Comparison of ENCODE assay signal across 8 mouse cellular contexts in the genomic region with DNA sequence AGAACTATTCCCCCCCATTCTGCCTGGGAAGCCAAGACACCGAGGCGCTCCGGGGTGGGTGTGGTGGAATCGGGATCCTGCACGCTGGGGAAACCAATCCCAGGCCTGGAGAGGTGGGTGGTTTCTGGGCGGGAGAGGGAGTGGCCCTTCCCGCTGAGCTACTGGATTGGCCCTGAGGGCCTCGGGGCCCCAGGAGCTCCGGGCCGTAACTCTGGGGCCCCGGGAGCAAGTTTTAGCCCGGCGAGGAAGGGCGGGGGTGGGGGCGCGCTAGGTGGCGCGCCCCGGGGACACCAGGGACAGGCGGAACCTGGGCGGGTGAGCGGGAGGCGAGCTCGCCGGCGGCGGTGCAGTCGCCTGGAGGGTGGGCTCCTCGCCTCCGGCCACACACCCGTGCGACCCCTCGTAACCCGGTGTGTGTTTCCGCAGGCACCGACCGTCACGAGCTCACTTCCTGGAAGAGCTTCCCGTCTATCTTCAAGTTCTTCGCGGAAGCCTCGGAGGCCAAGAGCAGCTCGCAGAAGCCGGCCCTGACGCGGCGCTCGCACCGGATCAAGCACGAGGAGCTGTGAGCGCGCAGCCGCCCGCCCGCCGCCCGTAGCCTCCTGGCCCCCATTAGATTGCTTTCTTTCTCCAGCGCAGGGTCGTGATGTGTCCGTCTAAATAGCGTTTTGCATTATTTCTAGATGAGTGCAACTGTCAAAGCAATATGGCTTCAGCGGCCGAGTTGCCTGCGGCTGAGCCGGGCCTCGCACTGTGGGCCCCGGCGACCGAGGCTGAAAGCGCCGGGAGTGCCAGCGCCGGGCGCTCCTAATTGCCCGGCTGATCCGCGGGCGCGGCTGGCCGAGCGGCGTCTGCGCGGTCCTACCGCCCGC. TPM values are rescaled to one million over a fixed set of nuclear protein-coding genes. Genes with fewer than 3 reads are reported as not detected.
A peak's percentile ranks its signal among the peaks of the same experiment; 100 is the strongest.
DNase-seq lines count a peak whose midpoint lies in the region; ATAC-seq lines count a peak whose summit lies in the region.

No protein-coding gene starts in this region.

- peak overlapping the region; percentile 44 for H3K9ac ChIP-seq in lung, embryonic 15.5 days

- no peaks in the 10 kb centered on the region for H3K9me3 ChIP-seq in hindbrain, embryonic 10.5 days
- no peaks in the 10 kb centered on the region for H3K9me3 ChIP-seq in lung, embryonic 15.5 days

- peak overlapping the region; percentile 72 for H3K4me3 ChIP-seq in hindbrain, embryonic 10.5 days
- peak overlapping the region; percentile 51 for H3K4me3 ChIP-seq in lung, embryonic 15.5 days

- peak overlapping the region; percentile 95 for H3K4me2 ChIP-seq in lung, embryonic 15.5 days

- DNase-seq in R1 (ENCODE audit: low read depth, low spot score), result peak; percentile 92
- DNase-seq in cerebellum, adult 8-10 months, result peak; percentile 68
- DNase-seq in hindbrain, embryonic 10.5 days (ENCODE audit: low spot score), result peak; percentile 90
- peak; percentile 84 for DNase-seq in layer of hippocampus, adult 9-11 months
- peak; percentile 61 for DNase-seq in ovary, postnatal 36 days (ENCODE audit: low spot score)
- DNase-seq in urinary bladder, postnatal 4 days (ENCODE audit: low spot score in 2 of 2), result peak; percentile 40 to 67

- peaks cover 51% of the 10 kb centered on the region for H3K27me3 ChIP-seq in hindbrain, embryonic 10.5 days (ENCODE audit: insufficient read depth, poor library complexity, severe bottlenecking)
- H3K27me3 ChIP-seq in lung, embryonic 15.5 days, result peaks cover 32% of the 10 kb centered on the region

- under 1% methylated on average over 86 of the region's 86 CpGs for whole genome bisulfite sequencing in hindbrain, embryonic 10.5 days
- WGBS in lung, embryonic 15.5 days, result under 1% methylated on average over 74 of the region's 86 CpGs

- peak overlapping the region; percentile 97 for H3K27ac ChIP-seq in hindbrain, embryonic 10.5 days
- no peak overlapping the region for H3K27ac ChIP-seq in lung, embryonic 15.5 days

- peak; percentile 96 for ATAC-seq in frontal cortex, adult (ENCODE audit: low TSS enrichment)
- ATAC-seq in lung, embryonic 15.5 days (ENCODE audit: borderline replicate concordance, extremely low read depth, low FRiP score, low TSS enrichment), result peak; percentile 97

- no peaks in the 10 kb centered on the region for H3K36me3 ChIP-seq in hindbrain, embryonic 10.5 days
- no peaks in the 10 kb centered on the region for H3K36me3 ChIP-seq in lung, embryonic 15.5 days

- H3K4me1 ChIP-seq in hindbrain, embryonic 10.5 days (replicated peaks), result peaks cover 65% of the 10 kb centered on the region
- H3K4me1 ChIP-seq in lung, embryonic 15.5 days, result no peaks in the 10 kb centered on the region

RNA-seq across cellular contexts. Expression of gene Nr2f1, which starts 36.2 kb away (rescaled TPM):
- 69.0 and 74.0 TPM in 2 replicates for polyA plus RNA-seq in hindbrain, embryonic 10.5 days (2016; fragmentation: Nextera tagmentation; extraction: Ambion mirVana)
- 4.9 and 5.7 TPM in 2 replicates for polyA plus RNA-seq in lung, embryonic 15.5 days (2015; fragmentation: Nextera tagmentation; extraction: Ambion mirVana)

Comparison
In these comparisons a context has a peak if more than half of its experiments do, and no peak if none do; other contexts are left out.
1. RNA of gene Nr2f1, which starts 36.2 kb away (polyA plus RNA-seq): 69.0 to 74.0 TPM in hindbrain, embryonic 10.5 days; 4.9 to 5.7 TPM in lung, embryonic 15.5 days; every median in the first group is over 10 times any median in the second.
2. Peak in every context shown above with its lines, with median percentiles within 50 percentile points of each other: DNase-seq.